Mouse (Mus musculus): ENCODE results near the gene Cnst.

GRCm38 (mm10) chr1:179591639-179592038 lies 45.5 kb downstream of the Cnst start:
- TF ChIP-seq CTCF (IDR thresholded peaks at IDR 0.05; ENCODE audit: extremely low read depth, insufficient read length, insufficient replicate concordance, low read depth, low read length) (no peak), POLR2A (IDR thresholded peaks at IDR 0.05; ENCODE audit: low read depth, low read length) (no peak)

Measured in small intestine, adult 2 months (tissue).